In the genomic region with DNA sequence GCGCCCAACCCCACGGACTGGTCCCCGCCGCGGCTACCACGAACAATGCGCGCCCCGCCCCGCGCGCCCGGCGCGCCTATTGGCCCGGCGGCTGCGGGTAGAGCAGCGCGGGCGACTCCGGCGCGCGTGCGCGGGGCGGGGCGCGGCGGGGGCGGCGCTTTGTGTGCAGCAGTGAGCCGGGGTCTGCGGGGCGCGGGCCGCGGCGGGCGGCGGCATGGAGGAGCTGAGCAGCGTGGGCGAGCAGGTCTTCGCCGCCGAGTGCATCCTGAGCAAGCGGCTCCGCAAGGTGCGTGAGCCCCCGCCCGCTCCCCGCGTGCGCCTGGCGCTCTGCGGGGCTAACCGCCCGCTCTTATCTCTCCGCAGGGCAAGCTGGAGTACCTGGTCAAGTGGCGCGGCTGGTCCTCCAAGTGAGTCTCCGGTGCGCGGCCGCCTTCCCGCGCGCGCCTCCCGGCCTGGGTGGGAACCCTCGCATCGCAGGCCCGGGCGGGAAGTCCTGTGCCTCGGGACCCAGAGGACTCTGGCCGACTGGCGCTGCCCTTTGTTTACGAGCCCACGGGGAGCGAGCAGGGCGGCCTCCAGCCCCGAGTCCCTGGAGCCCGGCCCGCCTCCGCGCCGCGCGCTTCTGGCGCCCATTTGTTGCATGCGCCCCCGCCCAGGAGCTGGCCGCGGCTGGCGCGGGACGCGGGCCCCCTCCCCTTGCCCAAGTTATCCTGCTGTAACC, we compare ENCODE assay signal across 8 mouse cellular contexts. TPM values are rescaled to one million over a fixed set of nuclear protein-coding genes. Genes with fewer than 3 reads are reported as not detected.
DNase-seq lines count a peak whose midpoint lies in the region; ATAC-seq lines count a peak whose summit lies in the region.

Cbx2 (plus strand) TSS at position 68 of the 721 bp plus-strand sequence.

- peaks cover 2% of the 10 kb centered on the region; the same call in 1 of the 2 replicates for H3K27me3 ChIP-seq in limb, embryonic 12.5 days
- peaks cover 24% of the 10 kb centered on the region for H3K27me3 ChIP-seq in midbrain, embryonic 12.5 days

- WGBS in limb, embryonic 12.5 days = under 1% methylated on average over 94 of the region's 99 CpGs
- 1% methylated on average over 82 of the region's 99 CpGs for WGBS in midbrain, embryonic 12.5 days

- H3K4me2 ChIP-seq in limb, embryonic 12.5 days = peak within 1 kb of the TSS; percentile 96
- peak within 1 kb of the TSS; percentile 96 for H3K4me2 ChIP-seq in midbrain, embryonic 12.5 days (replicated peaks)

- peaks cover 35% of the 10 kb centered on the region for H3K4me1 ChIP-seq in limb, embryonic 12.5 days (replicated peaks)
- H3K4me1 ChIP-seq in midbrain, embryonic 12.5 days = peaks cover 40% of the 10 kb centered on the region

- no peaks in the 10 kb centered on the region for H3K9me3 ChIP-seq in limb, embryonic 12.5 days
- no peaks in the 10 kb centered on the region for H3K9me3 ChIP-seq in midbrain, embryonic 12.5 days

- ATAC-seq in limb, embryonic 12.5 days (ENCODE audit: insufficient number of reproducible peaks, insufficient read depth, low FRiP score, low TSS enrichment, low read depth) = peak; percentile 97
- peak; percentile 93 for ATAC-seq in midbrain, embryonic 12.5 days (ENCODE audit: low FRiP score, low read depth)

- H3K9ac ChIP-seq in limb, embryonic 12.5 days (replicated peaks) = peak within 1 kb of the TSS; percentile 96
- peak within 1 kb of the TSS; percentile 98 for H3K9ac ChIP-seq in midbrain, embryonic 12.5 days (replicated peaks)

- peaks cover 41% of the 10 kb centered on the region for H3K36me3 ChIP-seq in limb, embryonic 12.5 days
- peaks cover 26% of the 10 kb centered on the region for H3K36me3 ChIP-seq in midbrain, embryonic 12.5 days

- peak; percentile 73 to 78 for DNase-seq in urinary bladder, adult 18-20 months (ENCODE audit: low spot score in 2 of 2)
- no peak for DNase-seq in urinary bladder, postnatal 10 days (ENCODE audit: low spot score)
- peak; percentile 85 for DNase-seq in embryo, embryonic 11.5 days (ENCODE audit: low read depth, low spot score)
- DNase-seq in heart, adult 18-20 months = peak; percentile 89 to 91
- DNase-seq in kidney, adult 11 months = peak; percentile 83
- peak; percentile 69 to 86 for DNase-seq in spleen, adult 18-20 months

- H3K4me3 ChIP-seq in limb, embryonic 12.5 days (replicated peaks) = peak within 1 kb of the TSS; percentile 92
- peak within 1 kb of the TSS; percentile 97 for H3K4me3 ChIP-seq in midbrain, embryonic 12.5 days

- peak within 1 kb of the TSS; percentile 98 for H3K27ac ChIP-seq in limb, embryonic 12.5 days
- H3K27ac ChIP-seq in midbrain, embryonic 12.5 days (replicated peaks) = peak within 1 kb of the TSS; percentile 93

RNA-seq across cellular contexts. Expression of gene Cbx2, which starts in this region (rescaled TPM):
- 1 to 10 TPM; 1.5 to 2.6 TPM for total RNA-seq in heart, adult 18-20 months (2021)
- polyA plus RNA-seq in limb, embryonic 12.5 days (2016; fragmentation: Nextera tagmentation; extraction: Ambion mirVana) = 121 and 122 TPM in 2 replicates
- polyA plus RNA-seq in midbrain, embryonic 12.5 days (2016; fragmentation: Nextera tagmentation; extraction: Ambion mirVana) = 81.0 and 86.0 TPM in 2 replicates
